Mouse (Mus musculus) stomach, postnatal 0 days (tissue): Measurements from ENCODE around the gene Lama5.

Experiments
- CTCF ChIP-seq: IDR thresholded peaks from 2 replicates; pipeline ENCODE4 v1.5.1; 2016; ENCODE audit warnings: antibody characterized with exemption, low read depth, mild to moderate bottlenecking, moderate library complexity
- EP300 ChIP-seq: optimal IDR thresholded peaks from 2 replicates; pipeline ENCODE3; 2016; ENCODE audit warnings: antibody characterized with exemption

GRCm38 (mm10) chr2:180257963-180258865, 32.6 kb upstream of the Lama5 start:
- TF ChIP-seq CTCF (no peak), EP300 (no peak)
